Mouse (Mus musculus) heart, postnatal 14 days (tissue): ENCODE measurements around the gene Gm9821. TPM values are rescaled to one million over a fixed set of nuclear protein-coding genes. Genes with fewer than 3 reads are reported as not detected.

Experiments
- DNase-seq, 2 experiments: peaks; one replicate each; pipeline ENCODE4 v3.0.0; 2021 to 2022
- intact Hi-C: fragments of 180-260 bp; cut with DNase I; formaldehyde crosslinking; loops from one replicate; pipeline ENCODE4 v1.15.1; 2025
- total RNA-seq, 2 experiments: library from RNA; stranded (reverse); gene quantifications; 2 replicates each; pipeline ENCODE4 v1.2.3; 2021

Gm9821 gene
- total RNA-seq, 2 experiments from 2014 or later = not detected

DNA sequence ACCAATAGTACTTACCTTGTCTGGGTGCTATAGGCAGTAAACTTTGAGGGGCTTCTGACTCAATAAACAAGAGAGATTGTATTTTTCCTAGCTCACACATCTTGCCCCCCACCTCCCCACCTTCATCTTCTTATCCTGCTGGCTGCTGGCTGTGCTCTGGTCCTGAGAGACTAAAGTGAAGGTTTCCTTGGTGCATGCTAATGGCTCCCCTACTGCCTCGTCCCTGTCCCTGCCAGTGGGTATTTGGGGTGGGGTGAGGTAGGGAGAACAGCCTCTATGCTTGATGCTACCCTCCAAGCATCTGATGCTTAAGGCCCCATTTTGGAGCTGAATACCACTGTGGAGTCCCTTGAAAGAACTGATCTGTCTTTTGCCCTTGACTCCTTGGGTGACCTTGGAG lies 20.8 kb upstream of the Gm9821 start:
- intact Hi-C loops = loop anchor here (2.0 kb wide), 1 partner anchor 146 kb away; no protein-coding TSS in a partner anchor
- no peak for DNase-seq

DNA sequence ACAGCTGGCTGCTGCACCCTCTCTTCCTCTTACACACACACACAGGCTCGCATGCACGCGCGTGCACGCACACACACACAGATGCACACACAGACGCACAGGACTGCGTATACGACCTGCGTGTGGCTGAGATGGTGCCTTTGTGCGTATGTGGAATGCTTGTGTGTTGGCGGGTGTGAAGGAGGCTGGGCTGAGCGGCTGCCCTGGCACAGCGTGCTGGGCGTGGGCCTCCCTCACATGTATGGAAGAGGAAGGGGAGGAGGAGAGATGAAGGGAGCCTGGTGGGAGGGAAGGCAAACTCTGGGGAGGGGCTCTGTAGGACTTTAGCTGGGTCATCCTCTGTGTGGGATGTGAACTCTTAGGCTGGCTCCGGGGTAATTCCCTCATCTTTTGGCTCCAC lies 20.1 kb upstream of the Gm9821 start:
- intact Hi-C loops = loop anchor here (2.0 kb wide), 1 partner anchor 147 kb away; no protein-coding TSS in a partner anchor
- no peak for DNase-seq

DNA sequence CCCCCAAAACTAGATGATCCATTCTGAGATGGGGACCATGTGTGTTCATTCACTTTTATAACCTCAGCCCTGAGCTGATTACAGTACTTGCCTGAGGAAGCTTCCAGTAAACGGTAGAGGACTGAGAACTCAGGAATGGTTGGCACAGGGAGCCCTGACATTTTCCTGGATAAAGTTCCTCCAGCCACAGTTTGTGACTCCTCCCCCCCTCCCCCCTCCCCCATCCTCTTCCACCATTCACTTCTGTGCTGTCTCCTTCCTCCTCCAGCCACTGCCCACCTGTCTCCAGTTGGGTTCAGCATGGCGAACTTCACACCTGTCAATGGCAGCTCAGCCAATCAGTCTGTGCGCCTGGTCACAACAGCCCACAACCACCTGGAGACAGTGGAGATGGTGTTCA lies 18.6 kb upstream of the Gm9821 start, which contains the start of gene Chrm4:
TSS of gene Chrm4 (plus strand) at position 301 of the 400 bp plus-strand sequence.
- no peak for DNase-seq
- intact Hi-C loops = no loop called here

DNA sequence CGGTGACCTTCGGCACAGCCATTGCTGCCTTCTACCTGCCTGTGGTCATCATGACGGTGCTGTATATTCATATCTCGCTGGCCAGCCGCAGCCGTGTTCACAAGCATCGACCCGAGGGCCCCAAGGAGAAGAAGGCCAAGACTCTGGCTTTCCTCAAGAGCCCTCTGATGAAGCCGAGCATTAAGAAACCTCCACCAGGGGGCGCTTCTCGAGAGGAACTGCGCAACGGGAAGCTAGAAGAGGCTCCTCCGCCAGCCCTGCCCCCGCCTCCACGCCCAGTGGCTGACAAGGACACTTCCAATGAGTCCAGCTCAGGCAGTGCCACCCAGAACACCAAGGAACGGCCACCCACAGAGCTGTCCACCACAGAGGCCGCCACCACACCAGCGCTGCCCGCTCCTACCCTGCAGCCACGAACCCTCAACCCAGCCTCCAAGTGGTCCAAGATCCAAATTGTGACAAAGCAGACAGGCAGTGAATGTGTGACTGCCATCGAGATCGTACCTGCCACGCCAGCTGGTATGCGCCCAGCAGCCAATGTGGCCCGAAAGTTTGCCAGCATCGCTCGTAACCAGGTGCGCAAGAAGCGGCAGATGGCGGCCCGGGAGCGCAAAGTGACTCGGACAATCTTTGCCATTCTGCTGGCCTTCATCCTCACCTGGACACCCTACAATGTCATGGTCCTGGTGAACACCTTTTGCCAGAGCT lies 17.5 kb upstream of the Gm9821 start:
- intact Hi-C loops = no loop called here
- peak; percentile 76 to 86 for DNase-seq

DNA sequence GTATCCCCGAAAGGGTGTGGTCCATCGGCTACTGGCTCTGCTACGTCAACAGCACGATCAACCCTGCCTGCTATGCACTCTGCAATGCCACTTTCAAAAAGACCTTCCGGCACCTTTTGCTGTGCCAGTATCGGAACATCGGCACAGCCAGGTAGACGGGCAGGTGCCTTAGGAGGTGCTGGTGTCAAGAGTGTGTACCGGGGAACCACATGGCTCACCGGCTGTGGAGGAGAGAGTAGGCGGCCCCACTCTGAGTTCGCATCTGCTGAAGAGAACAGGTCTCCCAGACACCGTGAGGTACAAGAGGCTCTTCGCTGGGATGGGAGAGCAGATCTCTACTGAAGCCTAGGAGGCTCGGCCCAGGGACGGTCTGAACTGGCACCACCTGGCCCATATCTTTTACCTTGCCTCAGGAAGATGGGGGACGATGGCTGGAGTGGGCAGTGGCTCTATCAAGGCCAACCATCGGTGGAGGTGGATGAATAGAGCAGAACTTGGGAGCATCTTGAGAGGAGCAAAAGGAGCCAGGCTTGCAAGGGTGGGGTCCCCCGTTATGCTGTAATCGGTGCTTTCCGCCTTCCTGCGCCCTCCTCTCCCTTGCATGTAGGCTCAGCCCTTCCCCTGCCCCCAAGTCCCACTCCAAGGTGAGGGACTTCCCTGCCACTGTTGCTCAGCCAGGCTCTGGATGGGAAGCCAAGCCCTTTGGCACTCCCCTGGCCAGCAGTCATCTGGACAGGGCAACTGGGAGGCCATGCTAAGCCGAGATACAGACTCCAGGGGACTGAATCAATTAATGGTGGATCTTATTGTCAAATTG lies 16.8 kb upstream of the Gm9821 start:
- intact Hi-C loops = no loop called here
- no peak for DNase-seq

DNA sequence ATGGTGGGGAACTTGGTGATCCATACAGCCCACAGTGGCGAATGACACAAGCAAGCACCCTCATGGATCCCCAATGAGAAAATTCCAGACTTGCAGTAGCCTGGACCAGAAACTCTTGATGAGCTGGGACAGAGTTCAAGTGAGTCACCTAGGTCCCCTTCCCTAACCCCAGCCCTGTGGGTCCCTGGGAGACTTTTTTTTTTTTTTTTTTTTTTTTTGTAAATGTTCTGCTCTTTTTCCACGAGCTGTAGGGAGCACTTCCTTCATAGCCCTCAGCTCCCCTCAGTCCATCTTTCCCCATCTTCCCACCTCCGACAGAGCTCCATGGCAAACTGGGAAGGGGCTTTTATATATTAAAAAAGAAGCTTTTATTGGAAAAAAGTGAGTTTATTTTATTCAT lies 16.0 kb upstream of the Gm9821 start:
- intact Hi-C loops = no loop called here
- DNase-seq = no peak

DNA sequence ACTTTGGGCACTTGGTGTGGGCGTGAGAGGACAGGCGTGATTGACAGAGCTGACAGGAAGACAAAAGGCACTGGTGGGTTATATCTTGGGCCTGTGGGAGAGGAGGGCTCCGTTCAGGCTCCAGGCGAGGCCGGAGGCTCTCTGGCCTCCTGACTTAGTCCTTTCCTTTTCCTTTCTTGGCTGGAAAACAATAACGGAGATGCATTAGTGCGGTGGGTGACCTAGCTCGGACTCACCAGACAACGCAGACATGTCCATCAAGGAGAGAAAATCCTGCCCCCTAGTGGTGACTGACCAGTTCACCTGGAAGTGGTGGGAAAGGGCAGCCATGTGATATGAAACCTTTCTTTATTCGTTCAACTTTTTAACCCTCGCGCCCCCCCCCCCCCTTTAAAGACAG lies 15.6 kb upstream of the Gm9821 start:
- DNase-seq = peak; percentile 56 to 81
- intact Hi-C loops = loop anchor here (10.0 kb wide), 1 partner anchor 505 kb away; the partner anchor contains the start of gene Cry2

DNA sequence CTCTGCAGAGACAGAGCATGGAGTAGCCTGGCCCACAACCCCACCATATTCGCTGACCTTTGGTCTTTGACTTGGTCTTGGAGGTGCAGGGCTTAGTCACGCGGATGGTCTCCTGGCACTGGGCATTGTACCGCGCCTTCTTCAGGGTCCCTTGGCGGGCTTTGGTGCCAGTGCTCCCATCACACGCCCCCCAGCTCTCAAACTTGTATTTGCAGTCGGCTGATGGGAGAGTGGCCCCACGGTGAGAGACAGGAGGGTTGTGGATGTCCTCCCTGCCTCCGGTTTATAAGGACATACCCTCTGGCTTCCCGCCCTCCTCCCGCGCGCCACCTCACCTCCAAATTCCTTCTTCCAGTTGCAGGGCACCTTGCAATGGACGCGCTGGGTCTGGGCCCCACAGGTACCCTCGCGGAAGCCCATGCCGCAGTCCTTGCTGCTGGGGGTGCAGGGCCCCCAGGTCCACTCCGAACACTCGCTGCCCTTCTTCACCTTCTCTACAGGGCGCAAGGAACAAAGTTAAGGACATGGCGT lies 14.7 kb upstream of the Gm9821 start:
- intact Hi-C loops = loop anchor here (10.0 kb wide), 1 partner anchor 504 kb away; the partner anchor contains the start of gene Cry2
- DNase-seq = no peak

DNA sequence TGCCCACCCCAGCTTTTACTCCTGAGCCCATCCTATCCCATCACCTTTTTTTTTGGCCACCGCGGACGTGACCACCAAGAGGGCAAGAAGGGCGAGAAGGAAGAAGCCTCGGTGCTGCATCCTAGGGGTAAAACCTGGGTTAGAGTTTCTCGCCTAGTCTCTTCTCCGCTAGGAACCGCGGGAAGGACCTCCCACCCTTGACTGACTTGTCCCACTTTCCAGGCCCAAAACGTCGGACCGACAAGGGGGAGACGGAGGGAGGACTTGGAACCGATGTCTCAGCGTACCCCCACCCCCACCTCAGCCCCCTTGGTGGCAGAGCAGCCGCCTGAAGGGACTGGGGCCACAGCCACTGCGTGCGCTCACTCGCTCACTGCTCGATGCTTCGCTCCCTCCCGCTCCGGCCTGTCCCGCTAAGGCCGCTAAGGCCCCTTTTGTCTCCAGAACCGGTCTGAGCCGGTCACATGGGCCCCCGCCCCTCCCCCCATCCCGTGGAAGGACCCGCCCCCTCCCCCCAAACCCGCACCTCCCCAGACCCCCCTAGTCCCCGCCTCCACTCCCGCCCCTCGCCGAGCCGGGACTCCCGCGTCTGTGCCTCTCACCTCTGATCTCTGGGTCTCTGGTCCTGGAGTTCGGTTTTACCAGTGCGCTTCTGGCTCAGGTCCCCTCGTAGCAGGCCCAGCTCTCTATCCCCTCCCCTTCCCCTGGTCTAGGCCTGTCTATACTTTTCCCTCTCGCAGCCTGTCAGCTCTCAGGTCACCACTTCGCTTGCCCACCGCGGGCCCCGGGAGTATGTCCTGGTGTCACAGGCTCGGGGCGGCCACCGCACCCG lies 14.0 kb upstream of the Gm9821 start:
- intact Hi-C loops = loop anchor here (10.0 kb wide), 1 partner anchor 503 kb away; the partner anchor contains the start of gene Cry2
- peak; percentile 50 to 62 for DNase-seq

DNA sequence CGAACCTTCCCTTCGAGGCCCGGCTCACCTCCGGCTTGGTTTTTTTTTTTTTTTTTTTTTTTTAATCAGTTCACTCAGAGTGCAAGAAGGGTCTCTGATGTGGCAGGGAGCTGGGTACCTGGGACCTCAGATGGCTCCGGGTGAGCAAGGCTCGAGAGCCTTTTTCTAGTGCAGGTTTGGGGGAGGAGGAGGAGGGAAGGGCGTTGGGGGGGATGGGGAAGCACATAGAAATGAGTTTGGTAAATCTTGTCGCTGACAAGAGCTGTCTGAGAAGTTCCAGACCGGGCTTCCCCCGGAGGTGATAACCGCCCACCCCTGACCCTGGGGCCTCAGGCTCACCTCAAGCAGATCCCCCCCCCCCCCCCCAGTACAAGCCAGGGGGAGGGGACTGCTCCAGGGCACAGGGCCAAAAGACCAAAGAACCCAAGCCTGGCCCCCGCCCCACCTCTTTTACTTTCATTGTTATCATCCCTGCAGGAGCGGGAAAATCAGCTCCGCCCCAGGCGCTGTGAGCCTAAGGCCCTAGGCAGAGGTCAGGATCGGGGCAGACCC lies 13.3 kb upstream of the Gm9821 start, which contains the start of gene Mdk:
TSS of gene Mdk (minus strand) at position 138 of the 552 bp plus-strand sequence.
- no peak for DNase-seq
- intact Hi-C loops = loop anchor here (10.0 kb wide), 1 partner anchor 503 kb away; the partner anchor contains the start of gene Cry2

DNA sequence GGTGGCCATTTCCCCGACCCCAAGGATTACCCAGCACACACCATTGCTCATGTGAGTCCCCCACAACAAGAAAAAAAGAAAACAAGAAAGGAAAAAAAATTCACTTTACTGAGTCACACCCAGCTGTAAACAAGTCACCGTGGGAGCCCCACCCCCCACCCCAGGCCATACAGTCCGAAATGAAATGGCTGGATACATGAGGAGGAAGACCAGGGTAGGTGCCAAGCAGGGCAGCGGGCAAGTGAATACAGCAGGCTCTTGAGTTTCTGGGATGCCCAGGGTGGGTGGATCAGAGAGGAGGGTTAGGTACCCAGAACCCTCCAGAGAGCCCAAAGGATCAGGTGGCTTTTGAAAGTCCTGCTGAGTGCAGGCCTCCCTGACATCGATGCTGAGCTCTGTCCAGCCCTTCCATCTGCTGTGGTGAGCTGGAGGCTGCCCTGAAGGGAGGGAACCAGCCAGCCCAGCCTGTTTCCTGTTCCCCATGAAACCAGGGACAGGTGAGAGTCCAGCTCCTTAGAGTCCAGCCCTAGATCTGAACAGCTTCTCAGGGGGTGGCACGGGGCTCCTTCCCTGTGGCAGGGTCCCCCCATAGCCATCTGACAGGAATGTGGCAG lies 12.7 kb upstream of the Gm9821 start:
- intact Hi-C loops = loop anchor here (10.0 kb wide), 1 partner anchor 502 kb away; the partner anchor contains the start of gene Cry2
- DNase-seq = no peak

DNA sequence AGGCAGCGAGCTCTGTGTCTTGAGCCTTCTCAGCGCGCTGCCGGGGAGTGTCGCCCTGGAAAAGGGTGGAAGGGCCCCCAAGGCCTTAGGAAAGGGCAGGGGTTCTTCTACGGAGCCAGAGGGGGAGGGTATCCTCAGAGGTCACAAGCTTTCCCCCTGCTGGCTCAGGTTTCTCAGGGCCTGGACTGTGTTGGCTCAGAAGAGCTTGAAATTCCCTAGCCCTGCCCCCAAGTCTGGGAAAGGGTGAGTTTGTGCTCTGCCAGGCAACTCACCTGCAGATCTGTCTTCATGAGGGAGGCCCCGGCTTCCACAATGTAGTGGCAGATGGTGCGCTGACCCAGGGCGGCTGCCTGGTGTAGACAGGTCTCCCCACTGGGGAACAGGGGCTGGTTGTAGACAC lies 12.0 kb upstream of the Gm9821 start:
- intact Hi-C loops = loop anchor here (10.0 kb wide), 1 partner anchor 501 kb away; the partner anchor contains the start of gene Cry2
- no peak for DNase-seq

DNA sequence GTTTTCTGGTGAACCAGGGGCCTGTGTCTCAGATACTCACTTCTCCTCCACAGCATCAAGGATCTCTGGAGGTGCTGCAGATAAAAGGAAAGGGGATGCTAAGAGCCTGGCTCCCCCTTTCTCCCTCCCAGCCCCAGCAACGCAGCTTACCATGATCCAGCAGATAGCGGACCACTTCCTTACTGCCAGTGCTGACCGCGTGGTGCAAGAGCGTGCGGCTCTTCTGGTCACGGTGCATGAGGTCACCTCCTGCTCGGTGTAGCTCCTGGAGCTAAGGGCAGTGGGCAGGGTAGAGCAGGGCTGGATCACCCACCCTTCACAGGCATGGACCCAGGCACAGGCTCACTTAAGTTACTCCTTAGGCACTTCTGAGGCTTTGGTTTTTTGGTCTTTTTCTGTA lies 11.5 kb upstream of the Gm9821 start:
- intact Hi-C loops = loop anchor here (10.0 kb wide), 1 partner anchor 501 kb away; the partner anchor contains the start of gene Cry2
- no peak for DNase-seq

DNA sequence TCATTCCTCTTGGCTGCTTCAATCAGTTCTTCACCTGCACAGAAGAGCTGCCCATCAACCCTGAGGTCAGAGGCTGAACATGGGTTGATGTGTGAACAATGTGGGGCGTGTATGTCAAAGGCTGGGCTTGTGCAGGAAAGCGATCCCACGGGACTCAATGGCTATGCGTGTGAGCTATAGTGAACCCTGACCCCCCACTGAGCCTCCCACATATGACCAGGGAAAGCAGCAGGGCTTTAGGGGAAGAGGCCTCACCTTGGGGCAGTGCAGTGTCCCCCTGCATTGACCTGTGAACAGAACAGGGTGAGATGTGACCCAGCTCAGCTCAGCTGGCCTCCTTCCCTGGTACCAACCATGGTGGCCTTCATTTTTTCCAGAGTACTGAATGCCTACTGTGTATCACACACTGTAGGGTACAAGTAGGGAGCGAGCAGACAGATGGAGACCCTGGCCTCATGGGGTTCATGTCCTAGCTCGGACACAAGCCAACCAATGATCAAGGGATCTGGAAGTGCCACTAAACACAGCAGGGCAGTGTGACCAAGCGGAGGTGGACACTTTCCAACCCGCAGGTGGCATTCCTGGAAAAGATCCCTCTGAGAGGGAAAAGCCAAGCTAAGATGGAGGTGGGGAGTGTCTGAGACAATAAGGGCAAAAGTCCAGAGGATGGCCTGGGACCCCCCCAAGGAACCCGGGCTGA lies 10.5 kb upstream of the Gm9821 start:
- intact Hi-C loops = loop anchor here (10.0 kb wide), 1 partner anchor 500 kb away; the partner anchor contains the start of gene Cry2
- DNase-seq = no peak

DNA sequence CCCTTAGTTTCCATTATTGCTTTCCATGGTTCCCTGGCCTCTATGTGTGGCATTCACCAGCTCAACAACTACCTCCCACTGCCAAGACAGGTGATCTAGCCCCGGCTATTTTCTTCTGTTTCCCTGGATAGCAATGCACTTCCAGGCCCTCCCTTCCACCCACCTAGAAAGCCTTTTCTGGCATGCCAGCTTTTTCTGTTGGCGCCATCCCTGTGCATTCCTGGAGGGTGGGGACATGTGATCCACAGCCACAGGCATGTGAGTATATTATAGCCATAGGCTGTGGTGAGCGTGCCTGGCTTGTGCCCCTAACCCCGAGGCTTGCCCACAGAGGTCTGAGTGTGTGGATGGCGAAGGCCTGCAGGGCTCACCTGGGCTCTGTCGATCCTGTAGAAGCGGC lies 9.3 kb upstream of the Gm9821 start:
- intact Hi-C loops = loop anchor here (10.0 kb wide), 1 partner anchor 499 kb away; the partner anchor contains the start of gene Cry2

DNA sequence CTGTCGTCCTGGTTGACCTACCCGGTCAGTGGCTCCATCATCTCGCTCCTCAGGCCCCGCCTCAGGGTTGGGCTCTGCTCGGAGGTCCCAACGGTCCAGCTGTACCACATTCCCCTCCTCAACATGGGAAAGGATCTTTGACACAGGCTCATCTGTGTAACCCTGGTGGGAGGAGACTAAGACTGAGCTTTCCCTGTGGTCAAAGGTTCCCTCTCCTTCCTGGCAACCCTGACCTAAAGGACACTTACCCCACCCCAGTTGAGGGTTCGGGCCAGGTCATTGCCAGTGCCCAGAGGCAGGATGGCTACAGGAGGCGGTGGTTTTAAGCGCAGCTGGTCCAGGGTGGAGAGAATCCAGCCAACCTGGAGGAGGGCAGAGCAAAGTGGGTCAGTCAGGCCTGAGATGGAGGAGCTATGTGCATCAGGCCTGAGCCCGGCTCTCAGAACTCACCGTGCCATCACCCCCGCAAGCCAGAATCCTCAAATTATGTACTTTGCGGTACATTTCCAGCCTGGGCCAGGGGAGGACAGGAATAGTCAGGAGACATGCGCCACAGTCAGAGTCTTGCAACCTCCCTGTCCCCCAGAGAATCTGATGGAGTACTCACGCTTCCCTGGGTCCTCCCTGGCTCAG lies 6.1 kb upstream of the Gm9821 start:
- DNase-seq = no peak
- intact Hi-C loops = loop anchor here (10.0 kb wide), 1 partner anchor 495 kb away; the partner anchor contains the start of gene Cry2

More for the DNA sequence above, 9.3 kb upstream of the Gm9821 start:
- no peak for DNase-seq

DNA sequence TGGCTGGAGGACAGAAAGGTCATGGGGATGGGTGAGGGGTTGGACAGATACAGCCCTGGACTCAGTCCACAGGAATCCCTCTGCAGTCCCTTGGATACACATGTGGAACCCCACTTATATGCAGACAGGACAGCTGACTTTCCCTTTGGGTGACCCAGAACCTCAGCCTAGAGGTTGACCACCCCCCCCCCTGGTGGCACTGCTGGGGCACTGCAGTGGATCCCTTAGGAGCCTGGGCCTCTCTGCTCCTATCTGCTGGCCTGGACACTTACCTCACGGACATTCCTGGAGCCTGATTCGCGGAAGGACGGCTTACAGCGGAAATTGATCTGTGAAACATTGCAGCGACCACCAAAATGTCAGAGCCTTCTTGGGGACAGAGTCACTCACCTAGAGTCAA lies 3.1 kb upstream of the Gm9821 start:
- no peak for DNase-seq
- intact Hi-C loops = loop anchor here (5.0 kb wide), 1 partner anchor 115 kb away; no protein-coding TSS in a partner anchor
